Mouse (Mus musculus): ENCODE results near the gene Syce2. TPM values are rescaled to one million over a fixed set of nuclear protein-coding genes. Genes with fewer than 3 reads are reported as not detected.

Gene Syce2
- polyA plus RNA-seq, 1 experiment: 2.3 TPM

DNA sequence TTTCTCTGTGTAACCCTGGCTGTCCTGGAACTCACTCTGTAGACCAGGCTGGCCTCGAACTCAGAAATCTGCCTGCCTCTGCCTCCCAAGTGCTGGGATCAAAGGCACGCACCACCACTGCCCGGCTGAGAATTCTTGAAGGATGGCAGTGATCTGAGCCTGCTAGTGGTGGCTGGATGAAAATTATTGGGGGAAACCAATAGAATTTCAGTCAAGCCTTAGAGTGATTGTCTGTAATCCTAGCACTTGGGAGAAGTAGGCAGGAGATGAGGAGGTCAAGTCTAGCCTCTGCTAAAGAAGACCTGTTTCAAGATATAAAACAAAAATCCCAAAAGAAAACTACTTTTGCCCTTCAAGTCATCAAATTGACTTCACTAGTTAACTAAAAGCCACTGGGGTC, 15.5 kb upstream of the Syce2 start:
- Histone ChIP-seq H3K4me3 (peak overlapping the region; percentile 54), H3ac (ENCODE audit: control insufficient read depth, insufficient read length) (peak overlapping the region; percentile 62), H3K4me2 (ENCODE audit: low read depth) (no peak overlapping the region), H3K27me3 (ENCODE audit: control insufficient read depth, insufficient read depth, insufficient read length) (no peaks in the 10 kb centered on the region), H3K36me3 (ENCODE audit: control insufficient read depth, insufficient read depth) (peaks cover 10% of the 10 kb centered on the region), H3K79me2 (ENCODE audit: control insufficient read depth, insufficient read depth) (peaks cover 35% of the 10 kb centered on the region)
- TF ChIP-seq POLR2A (IDR thresholded peaks at IDR 0.05; ENCODE audit: insufficient read length, low read depth) (no peak), TCF12 (IDR thresholded peaks at IDR 0.05; ENCODE audit: insufficient read depth, poor library complexity, severe bottlenecking) (no peak), SRF (IDR thresholded peaks at IDR 0.05; ENCODE audit: control insufficient read depth, insufficient read length, low read depth) (no peak), TCF3 (IDR thresholded peaks at IDR 0.05; ENCODE audit: insufficient read length, low read depth) (no peak), MYOG (IDR thresholded peaks at IDR 0.05; ENCODE audit: control insufficient read depth in 1 of 3, insufficient read depth in 1 of 3, insufficient read length in 2 of 3, low read depth in 2 of 3) (no peak), USF1 (IDR thresholded peaks at IDR 0.05; ENCODE audit: low read depth) (no peak)

DNA sequence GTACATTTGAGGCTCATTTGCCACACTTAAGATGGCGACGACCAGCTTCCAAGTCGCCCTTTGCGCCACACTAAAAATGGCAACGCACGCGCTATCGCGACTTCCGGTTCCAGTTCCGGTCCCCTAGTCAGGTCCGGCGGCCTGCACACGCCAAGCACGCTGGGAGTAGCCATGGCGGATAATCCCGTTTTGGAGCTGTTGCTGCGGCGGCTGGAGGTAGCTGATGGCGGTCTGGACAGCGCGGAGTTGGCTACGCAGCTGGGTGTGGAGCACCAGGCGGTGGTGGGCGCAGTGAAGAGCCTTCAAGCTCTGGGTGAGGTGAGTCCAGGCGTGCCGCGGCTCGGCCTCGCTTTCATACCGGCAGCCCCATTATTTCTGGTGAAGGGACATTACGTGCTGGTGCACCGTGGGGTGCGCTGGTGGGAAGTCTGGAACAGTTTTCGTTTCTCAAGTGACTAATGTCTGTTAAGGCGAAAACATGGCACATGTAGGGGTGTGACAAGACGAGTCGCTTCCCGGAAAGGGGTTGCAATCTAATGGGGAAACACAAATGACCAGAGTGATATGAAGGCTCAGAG, 15.0 kb upstream of the Syce2 start, which contains the start of gene Farsa:
Farsa (plus strand) TSS at position 126 of the 578 bp plus-strand sequence.
- H3K4me2 ChIP-seq (ENCODE audit: low read depth): peak within 1 kb of the TSS; percentile 85
- no peak for TF ChIP-seq USF1 (IDR thresholded peaks at IDR 0.05; ENCODE audit: low read depth)
- TF ChIP-seq SRF (IDR thresholded peaks at IDR 0.05; ENCODE audit: control insufficient read depth, insufficient read length, low read depth): peak; percentile 78
- TF ChIP-seq POLR2A (IDR thresholded peaks at IDR 0.05; ENCODE audit: insufficient read length, low read depth): peak; percentile 99
- peak; percentile 97 for TF ChIP-seq POLR2AphosphoS2 (IDR thresholded peaks at IDR 0.05; ENCODE audit: insufficient read length, low read depth)
- peak in 1 of 3 experiments; percentile 28 for TF ChIP-seq MYOD1 (IDR thresholded peaks at IDR 0.05; ENCODE audit: control insufficient read depth in 1 of 3, insufficient read length in 2 of 3, low read depth in 2 of 3)
- H3ac ChIP-seq (ENCODE audit: control insufficient read depth, insufficient read length): peak within 1 kb of the TSS; percentile 62
- H3K79me2 ChIP-seq (ENCODE audit: control insufficient read depth, insufficient read depth): peaks cover 35% of the 10 kb centered on the region
- peaks cover 15% of the 10 kb centered on the region for H3K36me3 ChIP-seq (ENCODE audit: control insufficient read depth, insufficient read depth)
- H3K4me3 ChIP-seq: peak within 1 kb of the TSS; percentile 54
- H3K27me3 ChIP-seq (ENCODE audit: control insufficient read depth, insufficient read depth, insufficient read length): no peaks in the 10 kb centered on the region

DNA sequence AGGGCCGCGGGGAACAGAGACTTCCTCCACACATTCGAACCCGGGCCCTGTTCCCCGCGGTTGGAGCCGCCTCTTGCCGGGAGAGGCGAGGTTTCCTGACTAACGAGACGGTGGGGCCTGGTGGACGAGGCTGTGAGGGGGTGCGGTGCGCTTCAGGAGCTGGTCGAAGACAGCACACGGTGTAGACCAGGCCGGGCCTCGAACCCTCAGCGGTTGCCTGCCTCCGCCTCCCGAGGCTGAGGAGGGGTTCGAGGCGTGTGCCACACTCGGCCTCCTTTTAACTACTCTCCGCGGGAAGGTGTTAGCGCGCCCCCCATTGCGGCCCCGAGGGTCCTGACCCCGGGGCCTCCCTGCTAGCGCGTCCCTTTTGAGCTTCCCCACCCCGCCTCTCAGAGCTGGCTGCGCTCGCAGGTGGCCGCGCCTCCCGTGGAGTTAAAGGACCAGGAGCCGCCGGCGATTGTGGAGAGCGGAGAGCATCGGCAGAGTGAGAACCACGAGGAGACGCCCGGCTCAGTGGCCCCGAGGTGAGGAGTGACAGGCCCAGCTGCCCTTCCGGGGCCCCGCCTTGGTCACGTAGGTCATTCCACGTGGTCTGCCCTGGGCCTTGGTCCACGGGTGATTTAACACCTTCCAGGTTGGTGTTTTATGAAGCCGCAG, 526 bp downstream of the Syce2 start:
- no peaks in the 10 kb centered on the region for H3K27me3 ChIP-seq (ENCODE audit: control insufficient read depth, insufficient read depth, insufficient read length)

DNA sequence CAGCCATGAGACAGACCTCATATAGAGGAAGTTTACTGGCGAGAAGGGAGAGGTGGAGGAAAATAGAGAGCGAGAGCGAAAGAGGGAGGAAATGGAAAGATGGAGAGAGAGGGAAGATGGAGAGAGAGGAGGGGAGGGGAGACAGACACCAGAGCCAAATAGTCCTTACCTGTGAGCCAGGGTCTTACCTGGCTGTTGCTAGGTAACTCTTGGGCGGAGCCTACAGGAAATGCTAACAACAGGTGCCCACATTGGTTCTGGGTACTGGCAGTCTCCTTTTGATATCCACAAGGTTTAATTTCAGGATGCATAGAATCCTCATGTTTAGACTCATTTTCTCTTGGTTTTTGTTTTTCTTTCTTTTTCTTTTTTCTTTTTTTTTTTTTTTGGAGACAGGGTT, 1.1 kb downstream of the Syce2 start:
- H3ac ChIP-seq (ENCODE audit: control insufficient read depth, insufficient read length): no peak overlapping the region
- H3K27me3 ChIP-seq (ENCODE audit: control insufficient read depth, insufficient read depth, insufficient read length): no peaks in the 10 kb centered on the region
- H3K4me2 ChIP-seq (ENCODE audit: low read depth): no peak overlapping the region
- H3K79me2 ChIP-seq (ENCODE audit: control insufficient read depth, insufficient read depth): no peaks in the 10 kb centered on the region
- no peak overlapping the region for H3K4me3 ChIP-seq
- no peaks in the 10 kb centered on the region for H3K36me3 ChIP-seq (ENCODE audit: control insufficient read depth, insufficient read depth)
- TF ChIP-seq POLR2AphosphoS2 (IDR thresholded peaks at IDR 0.05; ENCODE audit: insufficient read length, low read depth) (no peak), MYOD1 (IDR thresholded peaks at IDR 0.05; ENCODE audit: control insufficient read depth in 1 of 3, insufficient read length in 2 of 3, low read depth in 2 of 3) (no peak), MAX (IDR thresholded peaks at IDR 0.05; ENCODE audit: low read depth) (no peak), USF1 (IDR thresholded peaks at IDR 0.05; ENCODE audit: low read depth) (no peak), MYOG (IDR thresholded peaks at IDR 0.05; ENCODE audit: control insufficient read depth in 1 of 3, insufficient read depth in 1 of 3, insufficient read length in 2 of 3, low read depth in 2 of 3) (no peak), SRF (IDR thresholded peaks at IDR 0.05; ENCODE audit: control insufficient read depth, insufficient read length, low read depth) (no peak), POLR2A (IDR thresholded peaks at IDR 0.05; ENCODE audit: insufficient read length, low read depth) (no peak), TCF12 (IDR thresholded peaks at IDR 0.05; ENCODE audit: insufficient read depth, poor library complexity, severe bottlenecking) (no peak), TCF3 (IDR thresholded peaks at IDR 0.05; ENCODE audit: insufficient read length, low read depth) (no peak), E2F4 (IDR thresholded peaks at IDR 0.05; ENCODE audit: insufficient read depth) (no peak), CEBPB (IDR thresholded peaks at IDR 0.05; ENCODE audit: insufficient read depth, poor library complexity, severe bottlenecking) (no peak), REST (IDR thresholded peaks at IDR 0.05; ENCODE audit: insufficient read depth, insufficient read length) (no peak)

More for the DNA sequence above, 526 bp downstream of the Syce2 start:
- H3K4me2 ChIP-seq (ENCODE audit: low read depth): no peak overlapping the region
- no peak overlapping the region for H3K4me3 ChIP-seq
- H3K79me2 ChIP-seq (ENCODE audit: control insufficient read depth, insufficient read depth): no peaks in the 10 kb centered on the region
- H3K36me3 ChIP-seq (ENCODE audit: control insufficient read depth, insufficient read depth): no peaks in the 10 kb centered on the region
- H3ac ChIP-seq (ENCODE audit: control insufficient read depth, insufficient read length): no peak overlapping the region
- TF ChIP-seq TCF3 (IDR thresholded peaks at IDR 0.05; ENCODE audit: insufficient read length, low read depth) (no peak), MYOD1 (IDR thresholded peaks at IDR 0.05; ENCODE audit: control insufficient read depth in 1 of 3, insufficient read length in 2 of 3, low read depth in 2 of 3) (peak in 2 of 3 experiments; percentile 44 to 69), MAX (IDR thresholded peaks at IDR 0.05; ENCODE audit: low read depth) (no peak), POLR2A (IDR thresholded peaks at IDR 0.05; ENCODE audit: insufficient read length, low read depth) (no peak), POLR2AphosphoS2 (IDR thresholded peaks at IDR 0.05; ENCODE audit: insufficient read length, low read depth) (peak; percentile 22), E2F4 (IDR thresholded peaks at IDR 0.05; ENCODE audit: insufficient read depth) (no peak)

DNA sequence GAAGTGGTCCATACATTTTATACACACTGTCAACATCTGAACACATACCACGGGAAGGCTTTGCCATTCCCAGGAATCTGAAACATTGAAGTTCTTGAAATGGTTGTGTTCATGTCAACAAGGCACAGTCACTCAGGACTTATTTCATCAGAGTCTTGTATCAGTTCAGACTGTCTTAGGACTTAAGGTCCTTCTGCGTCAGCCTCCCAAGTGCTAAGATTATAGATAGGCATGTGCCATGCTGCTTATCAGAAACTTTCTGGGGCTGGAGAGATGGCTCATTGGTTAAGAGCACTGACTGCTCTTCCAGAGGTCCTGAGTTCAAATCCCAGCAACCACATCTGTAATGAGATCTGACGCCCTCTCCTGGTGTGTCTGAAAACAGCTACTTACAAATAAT, 2.4 kb downstream of the Syce2 start:
- no peak for TF ChIP-seq SRF (IDR thresholded peaks at IDR 0.05; ENCODE audit: control insufficient read depth, insufficient read length, low read depth)
- no peak for TF ChIP-seq CEBPB (IDR thresholded peaks at IDR 0.05; ENCODE audit: insufficient read depth, poor library complexity, severe bottlenecking)
- no peak for TF ChIP-seq POLR2A (IDR thresholded peaks at IDR 0.05; ENCODE audit: insufficient read length, low read depth)
- no peak for TF ChIP-seq E2F4 (IDR thresholded peaks at IDR 0.05; ENCODE audit: insufficient read depth)
- no peak for TF ChIP-seq MYOG (IDR thresholded peaks at IDR 0.05; ENCODE audit: control insufficient read depth in 1 of 3, insufficient read depth in 1 of 3, insufficient read length in 2 of 3, low read depth in 2 of 3)
- TF ChIP-seq POLR2AphosphoS2 (IDR thresholded peaks at IDR 0.05; ENCODE audit: insufficient read length, low read depth): no peak
- no peak for TF ChIP-seq TCF3 (IDR thresholded peaks at IDR 0.05; ENCODE audit: insufficient read length, low read depth)
- no peak for TF ChIP-seq TCF12 (IDR thresholded peaks at IDR 0.05; ENCODE audit: insufficient read depth, poor library complexity, severe bottlenecking)
- no peak for TF ChIP-seq REST (IDR thresholded peaks at IDR 0.05; ENCODE audit: insufficient read depth, insufficient read length)
- no peak for TF ChIP-seq MAX (IDR thresholded peaks at IDR 0.05; ENCODE audit: low read depth)
- TF ChIP-seq USF1 (IDR thresholded peaks at IDR 0.05; ENCODE audit: low read depth): no peak
- no peak for TF ChIP-seq MYOD1 (IDR thresholded peaks at IDR 0.05; ENCODE audit: control insufficient read depth in 1 of 3, insufficient read length in 2 of 3, low read depth in 2 of 3)
- Histone ChIP-seq H3K36me3 (ENCODE audit: control insufficient read depth, insufficient read depth) (no peaks in the 10 kb centered on the region), H3ac (ENCODE audit: control insufficient read depth, insufficient read length) (no peak overlapping the region), H3K79me2 (ENCODE audit: control insufficient read depth, insufficient read depth) (no peaks in the 10 kb centered on the region), H3K4me2 (ENCODE audit: low read depth) (no peak overlapping the region), H3K4me3 (no peak overlapping the region), H3K27me3 (ENCODE audit: control insufficient read depth, insufficient read depth, insufficient read length) (no peaks in the 10 kb centered on the region)
